Mouse (Mus musculus) cerebellum, adult 9-11 months (tissue): ENCODE results near the gene Ctsl.

ENCODE experiments used
- DNase-seq: peaks from one replicate; pipeline ENCODE4 v3.0.0; 2022

The Ctsl gene

GRCm38 (mm10) chr13:64312024-64312915 is 58.4 kb downstream of the Ctsl start, which contains the start of gene Aaed1:
TSS of gene Aaed1 (minus strand) at chr13:64312710.
- peak; percentile 92 for DNase-seq

DNA sequence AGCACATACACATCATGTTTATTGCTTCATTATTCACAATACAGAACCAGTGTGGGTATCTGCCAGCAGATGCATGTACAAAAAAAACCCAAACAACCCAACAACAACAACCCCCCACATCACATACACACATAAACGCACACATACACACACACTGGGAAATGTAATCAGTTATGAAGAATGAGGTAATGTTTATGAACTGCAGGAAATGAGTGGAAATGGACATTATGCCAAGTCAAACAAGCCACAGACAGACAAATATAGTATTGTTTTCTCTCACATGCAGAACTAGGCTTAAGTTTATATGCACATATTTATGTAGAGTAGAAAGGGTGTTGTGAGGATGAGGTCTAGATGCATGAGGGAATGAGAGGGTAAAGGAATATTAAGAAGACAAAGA is 59.4 kb downstream of the Ctsl start:
- DNase-seq = peak; percentile 18

DNA sequence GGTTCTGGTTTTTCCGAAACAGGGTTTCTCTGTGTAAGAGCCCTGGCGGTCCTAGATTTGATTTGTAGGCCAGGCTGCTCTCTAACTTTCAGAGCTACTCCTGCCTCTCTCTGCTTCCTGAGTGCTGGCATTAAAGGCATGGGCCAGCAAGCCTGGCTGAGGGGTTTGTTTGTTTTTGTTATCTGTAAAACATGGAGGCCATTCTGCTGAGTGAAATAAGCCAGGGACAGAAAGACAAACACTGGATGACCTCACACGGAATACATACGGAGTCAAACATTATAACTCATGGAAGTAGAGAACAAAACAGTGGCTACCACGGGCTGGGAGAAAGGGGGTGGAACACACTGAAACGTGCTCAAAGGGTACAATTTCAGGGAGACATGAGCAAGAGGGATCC is 60.1 kb downstream of the Ctsl start:
- DNase-seq = no peak

DNA sequence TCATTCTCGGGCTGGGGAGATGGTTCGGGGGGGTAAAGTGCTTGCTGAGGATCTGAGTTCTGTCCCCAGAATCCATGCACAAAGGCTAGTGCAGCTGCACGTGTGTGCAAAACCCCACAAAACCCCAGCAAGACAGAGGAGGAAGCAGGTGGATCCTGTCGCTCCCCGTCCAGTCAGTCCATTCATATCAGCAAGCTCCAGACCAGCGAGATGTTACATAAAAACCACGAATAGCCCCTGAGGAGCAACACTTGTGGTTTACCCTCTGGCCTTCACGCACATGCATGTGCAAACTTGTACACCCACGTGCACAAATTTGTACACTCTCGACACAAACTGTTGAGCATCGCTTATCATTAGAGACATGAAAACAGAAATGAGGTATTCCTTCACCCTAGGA is 60.8 kb downstream of the Ctsl start:
- DNase-seq = peak; percentile 30
